Mouse (Mus musculus): ENCODE data around the gene Pdpk1. TPM values are rescaled to one million over a fixed set of nuclear protein-coding genes. Genes with fewer than 3 reads are reported as not detected.

The Pdpk1 gene
- polyA plus RNA-seq, 1 experiment from 2014 or later, result 26.4 TPM

DNA sequence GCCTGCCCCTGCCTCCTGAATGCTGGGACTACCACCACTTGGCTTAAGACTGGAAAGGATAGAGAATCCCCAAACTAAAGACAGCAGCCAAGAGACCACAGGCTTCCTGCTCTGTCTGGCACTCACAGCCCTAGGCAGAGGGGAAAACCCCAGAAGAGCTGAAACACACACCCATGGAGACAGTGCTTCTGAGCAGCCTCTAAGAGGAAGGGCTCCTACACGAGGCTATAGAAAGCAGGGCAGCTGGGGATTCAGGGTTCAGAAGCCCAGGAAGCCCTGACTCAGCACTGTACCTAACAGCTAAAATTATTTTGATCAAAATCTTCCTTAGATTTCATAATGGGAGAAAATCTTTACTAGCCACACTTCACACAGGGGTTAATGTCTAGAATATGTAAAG lies 66.1 kb downstream of the Pdpk1 start:
- 40% methylated on average over 1 of the region's 1 CpGs for WGBS
- Histone ChIP-seq H3K4me3 (ENCODE audit: low read depth, low read length) (no peak overlapping the region), H3K9me3 (ENCODE audit: low read length) (no peaks in the 10 kb centered on the region), H3K27me3 (replicated peaks; ENCODE audit: insufficient read depth, low read length) (no peaks in the 10 kb centered on the region), H3K9ac (replicated peaks; ENCODE audit: low read depth) (no peak overlapping the region), H3K36me3 (ENCODE audit: insufficient read depth, low read length) (peaks cover 22% of the 10 kb centered on the region), H3K27ac (ENCODE audit: low read length) (no peak overlapping the region), H3K4me1 (ENCODE audit: insufficient read depth, low read depth, low read length) (no peaks in the 10 kb centered on the region), H3K4me2 (replicated peaks; ENCODE audit: low read depth, low read length) (no peak overlapping the region)
- DNase-seq (ENCODE audit: low spot score), result no peak
- ATAC-seq, result no peak
- no peak for TF ChIP-seq CTCF (IDR thresholded peaks at IDR 0.05)
- no peak for TF ChIP-seq EP300 (IDR thresholded peaks at IDR 0.05)

DNA sequence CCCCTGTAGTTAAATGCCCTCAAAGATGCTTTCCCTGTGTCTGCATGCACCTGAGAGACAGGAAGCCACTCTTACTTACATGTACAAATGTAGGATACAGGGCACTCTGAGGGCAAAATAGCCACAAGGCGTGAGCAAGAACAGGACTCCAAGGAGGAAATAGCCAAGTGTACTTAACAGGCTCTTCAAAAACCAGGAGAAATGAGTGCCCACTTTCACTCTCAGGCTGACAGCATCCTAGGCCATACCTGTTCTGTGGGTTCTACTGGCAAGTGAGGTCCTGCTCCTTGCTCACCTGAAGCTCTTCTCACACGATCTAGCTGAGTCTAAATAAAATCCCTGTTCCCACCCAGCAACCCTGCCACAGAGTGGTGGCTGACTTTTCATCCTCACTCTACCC lies 73.6 kb downstream of the Pdpk1 start:
- Histone ChIP-seq H3K9me3 (ENCODE audit: low read length) (no peaks in the 10 kb centered on the region), H3K36me3 (ENCODE audit: insufficient read depth, low read length) (peaks cover 17% of the 10 kb centered on the region), H3K4me1 (ENCODE audit: insufficient read depth, low read depth, low read length) (peaks cover 2% of the 10 kb centered on the region), H3K4me2 (replicated peaks; ENCODE audit: low read depth, low read length) (no peak overlapping the region), H3K27me3 (replicated peaks; ENCODE audit: insufficient read depth, low read length) (no peaks in the 10 kb centered on the region), H3K9ac (replicated peaks; ENCODE audit: low read depth) (no peak overlapping the region), H3K4me3 (ENCODE audit: low read depth, low read length) (no peak overlapping the region), H3K27ac (ENCODE audit: low read length) (no peak overlapping the region)
- DNase-seq (ENCODE audit: low spot score) (peak; percentile 84), ATAC-seq (peak; percentile 53)
- TF ChIP-seq EP300 (IDR thresholded peaks at IDR 0.05), result no peak
- TF ChIP-seq CTCF (IDR thresholded peaks at IDR 0.05), result no peak
- WGBS, result 56% methylated on average over 2 of the region's 2 CpGs

DNA sequence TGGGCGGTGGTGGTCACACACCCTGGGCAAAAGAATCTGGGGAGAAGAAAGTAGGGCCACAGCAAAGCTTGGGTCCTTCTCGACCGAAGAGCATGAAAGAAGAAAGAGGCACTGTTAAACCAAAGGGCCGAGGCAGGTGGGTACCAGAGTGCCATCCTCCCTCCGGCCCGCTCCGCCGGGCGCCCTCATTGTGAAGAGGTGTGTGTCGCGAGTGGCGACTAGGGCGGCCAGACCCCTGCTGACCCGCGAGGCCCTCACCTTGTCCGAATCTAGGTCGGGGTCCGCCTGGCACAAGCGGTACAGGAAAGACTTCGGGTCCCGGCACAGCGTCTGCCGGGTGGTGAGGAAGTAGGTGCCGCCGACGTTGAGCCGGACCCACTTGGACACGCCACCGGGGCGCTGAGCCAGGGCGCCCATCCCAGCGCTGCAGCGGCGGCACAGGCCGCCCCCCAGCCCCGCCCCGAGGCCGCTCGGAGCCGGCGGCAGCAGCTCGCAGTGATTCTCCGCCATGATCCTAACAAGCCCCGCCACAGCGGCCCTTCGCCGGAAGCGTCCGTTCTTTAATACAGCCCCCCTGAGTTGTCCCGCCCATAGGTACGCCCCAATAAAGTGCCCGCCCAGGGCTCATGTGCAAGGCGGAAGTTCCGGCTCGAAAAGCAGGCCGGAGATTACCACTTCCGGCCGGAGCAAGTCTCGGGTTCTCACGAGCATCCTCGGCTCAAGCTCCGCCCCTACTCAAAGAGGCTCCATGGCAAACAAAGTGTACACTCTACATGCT lies 77.6 kb downstream of the Pdpk1 start, which contains the start of gene Kctd5:
TSS of gene Kctd5 (minus strand) at position 567 of the 778 bp plus-strand sequence.
- Histone ChIP-seq H3K36me3 (ENCODE audit: insufficient read depth, low read length) (peaks cover 2% of the 10 kb centered on the region), H3K27ac (ENCODE audit: low read length) (peak within 1 kb of the TSS; percentile 88), H3K4me3 (ENCODE audit: low read depth, low read length) (peak within 1 kb of the TSS; percentile 90), H3K27me3 (replicated peaks; ENCODE audit: insufficient read depth, low read length) (no peaks in the 10 kb centered on the region), H3K9me3 (ENCODE audit: low read length) (no peaks in the 10 kb centered on the region), H3K4me1 (ENCODE audit: insufficient read depth, low read depth, low read length) (peaks cover 4% of the 10 kb centered on the region), H3K4me2 (replicated peaks; ENCODE audit: low read depth, low read length) (peak within 1 kb of the TSS; percentile 69), H3K9ac (replicated peaks; ENCODE audit: low read depth) (peak within 1 kb of the TSS; percentile 93)
- TF ChIP-seq CTCF (IDR thresholded peaks at IDR 0.05), result no peak
- TF ChIP-seq EP300 (IDR thresholded peaks at IDR 0.05), result peak; percentile 81
- 2% methylated on average over 57 of the region's 62 CpGs for WGBS
- DNase-seq (ENCODE audit: low spot score) (peak; percentile 96), ATAC-seq (peak; percentile 97)

DNA sequence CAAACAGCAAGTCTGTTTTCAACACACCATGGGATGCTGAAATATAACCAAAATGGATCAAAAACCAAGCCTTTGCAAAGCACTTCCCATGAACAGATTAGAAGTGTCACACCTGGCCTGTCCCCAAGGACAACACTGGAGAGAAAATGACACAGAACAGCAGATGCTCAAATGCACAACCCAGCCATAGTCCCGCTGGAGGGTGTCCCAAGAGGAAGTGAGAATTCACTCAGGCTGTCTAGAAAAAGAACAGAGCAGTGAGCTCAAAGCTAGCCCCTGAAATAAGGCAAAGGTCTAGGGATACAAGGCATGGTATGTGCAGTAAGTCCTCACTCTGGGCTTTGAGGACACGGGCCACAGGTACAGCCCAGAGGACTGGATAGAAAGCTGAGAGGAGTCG lies 81.2 kb downstream of the Pdpk1 start:
- peaks cover 4% of the 10 kb centered on the region for H3K4me1 ChIP-seq (ENCODE audit: insufficient read depth, low read depth, low read length)
- WGBS, result 91% methylated on average over 3 of the region's 3 CpGs
- no peaks in the 10 kb centered on the region for H3K9me3 ChIP-seq (ENCODE audit: low read length)
- H3K4me3 ChIP-seq (ENCODE audit: low read depth, low read length), result no peak overlapping the region
- H3K36me3 ChIP-seq (ENCODE audit: insufficient read depth, low read length), result no peaks in the 10 kb centered on the region; the same call in 1 of the 2 replicates
- DNase-seq (ENCODE audit: low spot score) (no peak), ATAC-seq (no peak)
- no peaks in the 10 kb centered on the region for H3K27me3 ChIP-seq (replicated peaks; ENCODE audit: insufficient read depth, low read length)
- no peak overlapping the region for H3K9ac ChIP-seq (replicated peaks; ENCODE audit: low read depth)
- TF ChIP-seq EP300 (IDR thresholded peaks at IDR 0.05) (no peak), CTCF (IDR thresholded peaks at IDR 0.05) (no peak)
- no peak overlapping the region for H3K27ac ChIP-seq (ENCODE audit: low read length)
- H3K4me2 ChIP-seq (replicated peaks; ENCODE audit: low read depth, low read length), result no peak overlapping the region

DNA sequence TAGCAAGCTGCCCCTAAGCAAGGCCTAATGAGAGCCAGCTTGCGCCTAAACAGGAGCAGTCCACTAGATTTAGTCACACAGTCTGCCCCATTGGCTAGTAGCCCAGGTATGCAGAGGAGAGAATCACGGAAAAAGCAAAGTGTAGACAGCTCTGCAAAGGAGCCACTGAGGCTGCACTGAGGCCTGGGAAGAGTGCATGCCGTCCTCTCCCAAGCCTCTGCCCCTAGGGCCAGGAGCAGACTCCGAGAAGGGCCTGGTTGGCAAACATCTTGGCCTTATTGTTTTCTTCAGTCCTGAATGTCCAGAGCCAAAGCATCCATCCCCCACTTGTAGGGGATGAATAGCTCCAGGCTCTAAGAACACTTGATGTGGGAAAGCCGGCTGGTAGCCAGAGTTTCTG lies 82.5 kb downstream of the Pdpk1 start:
- Histone ChIP-seq H3K4me2 (replicated peaks; ENCODE audit: low read depth, low read length) (no peak overlapping the region), H3K27me3 (replicated peaks; ENCODE audit: insufficient read depth, low read length) (no peaks in the 10 kb centered on the region), H3K4me1 (ENCODE audit: insufficient read depth, low read depth, low read length) (peaks cover 4% of the 10 kb centered on the region), H3K4me3 (ENCODE audit: low read depth, low read length) (no peak overlapping the region), H3K36me3 (ENCODE audit: insufficient read depth, low read length) (no peaks in the 10 kb centered on the region; the same call in 1 of the 2 replicates), H3K27ac (ENCODE audit: low read length) (no peak overlapping the region), H3K9me3 (ENCODE audit: low read length) (no peaks in the 10 kb centered on the region), H3K9ac (replicated peaks; ENCODE audit: low read depth) (no peak overlapping the region)
- no peak for TF ChIP-seq EP300 (IDR thresholded peaks at IDR 0.05)
- 75% methylated on average over 5 of the region's 5 CpGs for WGBS
- no peak for DNase-seq (ENCODE audit: low spot score)
- ATAC-seq, result no peak

DNA sequence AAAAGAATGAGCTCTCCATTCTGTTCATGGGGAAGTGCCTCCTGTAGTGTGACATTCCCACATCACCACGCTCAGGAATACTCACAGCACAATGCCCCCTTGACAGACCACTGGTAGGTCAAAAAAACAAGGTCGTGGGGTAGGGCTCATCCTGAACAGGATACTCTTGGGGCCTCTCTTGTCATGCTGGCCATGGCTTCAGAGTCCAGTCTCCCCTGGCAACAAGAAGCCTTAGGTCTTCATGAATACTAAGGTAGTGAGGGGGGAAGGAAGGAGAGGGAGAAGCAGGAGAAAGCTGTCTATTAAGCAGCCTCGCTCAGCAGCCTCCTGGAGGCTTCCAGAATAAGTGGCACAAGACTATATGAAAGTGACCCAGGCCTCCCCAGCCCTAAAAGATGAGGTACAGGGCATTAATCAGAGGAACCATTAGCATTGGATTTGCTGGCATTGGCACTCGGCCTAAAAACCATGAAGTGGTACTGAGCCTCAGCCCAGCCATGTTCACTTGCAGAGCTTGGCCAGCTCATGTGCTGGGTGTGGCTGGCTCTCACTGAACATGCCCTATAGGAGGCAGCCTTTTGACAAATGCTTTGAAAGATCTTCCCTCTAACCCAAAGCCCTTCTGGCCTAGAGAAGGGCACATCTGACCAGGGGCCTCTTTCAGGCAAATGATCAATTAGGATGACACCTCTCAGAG lies 88.1 kb downstream of the Pdpk1 start:
- H3K9me3 ChIP-seq (ENCODE audit: low read length), result no peaks in the 10 kb centered on the region
- H3K36me3 ChIP-seq (ENCODE audit: insufficient read depth, low read length), result peaks cover 10% of the 10 kb centered on the region
- WGBS, result 82% methylated on average over 4 of the region's 4 CpGs
- no peak overlapping the region for H3K27ac ChIP-seq (ENCODE audit: low read length)
- H3K4me1 ChIP-seq (ENCODE audit: insufficient read depth, low read depth, low read length), result no peaks in the 10 kb centered on the region
- no peak for DNase-seq (ENCODE audit: low spot score)
- no peak for TF ChIP-seq EP300 (IDR thresholded peaks at IDR 0.05)
- no peak; the same call in 1 of the 2 replicates for TF ChIP-seq CTCF (IDR thresholded peaks at IDR 0.05)
- H3K4me2 ChIP-seq (replicated peaks; ENCODE audit: low read depth, low read length), result no peak overlapping the region
- ATAC-seq, result no peak
- no peak overlapping the region for H3K4me3 ChIP-seq (ENCODE audit: low read depth, low read length)
- no peaks in the 10 kb centered on the region for H3K27me3 ChIP-seq (replicated peaks; ENCODE audit: insufficient read depth, low read length)
- no peak overlapping the region for H3K9ac ChIP-seq (replicated peaks; ENCODE audit: low read depth)
